Mouse (Mus musculus) lung, embryonic 16.5 days (tissue): ENCODE measurements at regions not wholly inside any gene's neighbourhood (a gene's known extent, or its start where the extent isn't known, plus 50 kb on each side); places are given as distances from the start of the nearest gene placed in this dataset.

Experiments
- ATAC-seq: fragments of 200-750 bp; cut with Nextera tagmentation; 2 replicates; pipeline ENCODE4 v1.8.0; 2017; ENCODE audit warnings: low read depth, mild to moderate bottlenecking, moderate library complexity
- H3K27ac ChIP-seq: fragments of 300-500 bp; sonication (generic); 2 replicates; pipeline ENCODE4 v1.5.1; 2014; ENCODE audit warnings: mild to moderate bottlenecking, control low read depth, low read length
- H3K27me3 ChIP-seq: fragments of 300-500 bp; sonication (generic); 2 replicates; pipeline ENCODE4 v1.6.1; 2014; ENCODE audit warnings: low read depth, low read length, mixed read lengths; ENCODE audit not compliant: control insufficient read depth, insufficient read depth
- H3K36me3 ChIP-seq: fragments of 300-500 bp; sonication (generic); 2 replicates; pipeline ENCODE4 v1.6.1; 2014; ENCODE audit warnings: low read length; ENCODE audit not compliant: control insufficient read depth, insufficient read depth
- H3K4me1 ChIP-seq: fragments of 300-500 bp; sonication (generic); replicated peaks from 2 replicates; pipeline ENCODE4 v1.6.1; 2014; ENCODE audit warnings: low read length, mixed read lengths; ENCODE audit not compliant: control insufficient read depth, insufficient read depth
- H3K4me2 ChIP-seq: fragments of 300-500 bp; sonication (generic); 2 replicates; pipeline ENCODE4 v1.6.1; 2014; ENCODE audit warnings: low read depth, low read length, control low read depth
- H3K4me3 ChIP-seq: fragments of 300-500 bp; sonication (generic); 2 replicates; pipeline ENCODE4 v1.5.1; 2014; ENCODE audit warnings: mild to moderate bottlenecking, low read length, control low read depth
- H3K9ac ChIP-seq: fragments of 300-500 bp; sonication (generic); 2 replicates; pipeline ENCODE4 v1.6.1; 2014; ENCODE audit warnings: low read length, control low read depth
- H3K9me3 ChIP-seq: fragments of 300-500 bp; sonication (generic); 2 replicates; pipeline ENCODE4 v1.6.1; 2016; ENCODE audit warnings: low read length; ENCODE audit not compliant: control insufficient read depth
- WGBS: fragments of 180-500 bp; shearing (Covaris S2); extraction: QIAGEN DNeasy Blood & Tissue Kit; methylation state at CpG from one replicate; pipeline ENCODE4 v1.1.7; 2014; 5-methylcytosine and 5-hydroxymethylcytosine counted together

- Histone ChIP-seq H3K36me3 (no peaks in the 10 kb centered on the region), H3K27ac (no peak overlapping the region), H3K4me1 (no peaks in the 10 kb centered on the region), H3K4me2 (no peak overlapping the region), H3K27me3 (no peaks in the 10 kb centered on the region), H3K9me3 (no peaks in the 10 kb centered on the region), H3K4me3 (no peak overlapping the region), H3K9ac (no peak overlapping the region)
- no peak for ATAC-seq
- WGBS = 52% methylated on average over 13 of the region's 13 CpGs
Measured at GRCm38 (mm10) chr11:84682931-84683330, 136.4 kb downstream of the Mrm1 start.

DNA sequence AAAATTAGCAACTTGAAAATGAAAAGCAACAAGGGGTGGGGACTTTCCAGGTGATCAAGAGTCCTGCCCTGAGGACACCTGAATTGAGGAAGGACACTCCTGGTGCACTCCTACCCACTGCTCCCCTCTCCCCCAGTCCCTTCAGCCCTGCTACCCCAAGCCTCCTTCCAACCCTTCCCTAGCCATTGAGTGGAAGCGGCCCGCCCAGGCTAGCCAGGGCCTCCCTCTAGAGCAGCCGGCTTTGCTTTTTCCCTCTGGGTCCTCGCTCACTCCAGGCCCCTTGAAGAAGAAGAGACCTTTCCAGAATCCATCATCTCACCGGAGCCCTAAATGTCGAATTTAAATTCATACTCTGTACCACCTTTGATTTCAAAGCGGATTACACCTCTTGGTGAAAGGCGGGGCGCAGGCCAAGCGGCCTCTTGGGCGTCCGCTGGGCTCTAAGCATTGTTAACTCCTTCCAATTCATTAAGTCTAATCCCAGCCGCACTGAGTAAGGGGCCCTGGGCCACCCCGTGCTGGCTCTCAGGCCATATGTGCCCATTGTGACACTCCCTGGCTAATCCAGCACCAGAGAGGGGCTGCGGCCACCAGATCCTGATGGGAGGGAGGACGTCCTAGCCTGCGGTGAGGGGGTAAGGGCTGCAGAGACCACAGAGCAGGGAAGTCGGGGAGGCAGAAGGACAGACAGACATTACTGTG, 142.8 kb downstream of the Mrm1 start:
- ATAC-seq = no peak
- 53% methylated on average over 18 of the region's 18 CpGs for WGBS

DNA sequence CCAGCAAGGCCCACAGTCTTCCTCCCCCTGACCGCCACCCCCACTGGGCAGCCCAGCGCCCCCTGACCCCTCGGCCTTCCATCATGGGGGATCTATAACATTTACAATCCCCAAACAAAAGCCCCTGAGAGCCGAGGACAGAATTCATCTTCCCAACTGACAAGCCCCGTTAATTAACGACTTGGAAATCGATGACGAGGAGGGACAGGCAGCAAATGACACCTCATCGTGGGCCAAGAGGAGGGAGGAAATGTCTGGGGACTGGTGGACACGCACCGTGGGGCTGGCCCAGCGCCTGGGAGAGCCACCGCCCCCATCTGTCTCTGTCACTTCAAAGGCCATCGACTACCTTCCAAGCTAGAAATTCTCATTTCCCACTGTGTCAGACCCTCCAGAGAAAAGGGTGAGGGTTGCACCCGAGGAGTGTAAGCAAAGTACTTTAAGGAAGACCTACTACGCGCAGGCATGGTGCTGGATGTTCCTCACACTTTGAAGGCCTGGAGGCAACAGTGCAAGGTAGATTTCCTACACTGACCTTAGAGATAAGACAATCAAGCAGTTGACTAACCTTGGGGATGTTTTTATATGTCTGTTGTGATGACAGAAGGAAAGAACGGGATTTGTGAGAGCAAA, 146.4 kb downstream of the Mrm1 start:
- Histone ChIP-seq H3K4me1 (no peaks in the 10 kb centered on the region), H3K4me2 (no peak overlapping the region), H3K36me3 (no peaks in the 10 kb centered on the region), H3K9me3 (no peaks in the 10 kb centered on the region), H3K4me3 (no peak overlapping the region), H3K27ac (no peak overlapping the region), H3K27me3 (no peaks in the 10 kb centered on the region), H3K9ac (no peak overlapping the region)
- no peak for ATAC-seq
- 21% methylated on average over 18 of the region's 18 CpGs for WGBS

More for the DNA sequence above, 142.8 kb downstream of the Mrm1 start:
- Histone ChIP-seq H3K4me1 (no peaks in the 10 kb centered on the region), H3K4me3 (no peak overlapping the region), H3K36me3 (no peaks in the 10 kb centered on the region), H3K9ac (no peak overlapping the region), H3K4me2 (no peak overlapping the region), H3K27me3 (no peaks in the 10 kb centered on the region), H3K27ac (no peak overlapping the region), H3K9me3 (no peaks in the 10 kb centered on the region)

DNA sequence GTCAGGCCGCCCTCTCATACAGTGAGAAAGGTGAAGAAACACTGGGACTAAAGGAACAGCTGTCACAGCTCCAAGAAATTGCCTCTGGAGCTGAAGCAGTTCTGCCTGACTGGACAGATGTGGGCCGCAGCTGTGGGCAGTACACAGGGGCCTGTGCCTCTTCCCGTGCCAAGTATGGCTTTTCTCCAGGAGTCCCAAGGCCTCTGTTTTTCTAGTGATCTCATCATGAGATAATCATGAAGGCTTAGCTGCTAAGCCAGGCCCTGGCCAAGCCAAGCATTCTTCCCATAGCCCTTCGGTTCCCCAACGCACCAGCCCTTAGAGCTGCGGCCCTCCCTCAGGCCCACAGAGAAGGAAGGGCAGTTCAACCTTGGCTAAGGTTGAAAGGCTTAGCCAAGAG, 146.2 kb upstream of the Lhx1 start:
- Histone ChIP-seq H3K4me3 (no peak overlapping the region), H3K9ac (no peak overlapping the region), H3K27ac (no peak overlapping the region), H3K4me1 (no peaks in the 10 kb centered on the region), H3K9me3 (no peaks in the 10 kb centered on the region), H3K27me3 (no peaks in the 10 kb centered on the region), H3K36me3 (no peaks in the 10 kb centered on the region), H3K4me2 (no peak overlapping the region)
- no peak for ATAC-seq
- WGBS = 51% methylated on average over 6 of the region's 6 CpGs

DNA sequence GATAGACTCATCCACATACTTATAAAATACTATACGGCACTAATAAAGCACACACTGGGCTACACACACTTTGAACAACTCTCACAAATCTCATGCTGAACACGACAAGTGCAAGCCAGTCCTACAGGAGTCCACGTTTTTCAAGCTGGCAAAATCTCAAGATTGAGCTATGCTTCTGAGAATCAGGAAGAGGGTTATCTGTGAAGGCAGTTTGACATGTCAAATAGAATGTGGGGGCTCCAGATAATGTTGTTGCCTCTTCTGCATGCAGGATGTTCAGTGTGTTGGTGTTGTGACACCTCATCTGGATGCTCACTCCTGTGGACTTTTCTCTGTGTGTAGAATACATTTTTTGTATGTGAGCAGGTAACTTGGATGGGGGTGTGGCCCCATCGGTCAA, 142.4 kb upstream of the Lhx1 start:
- no peak for ATAC-seq
- Histone ChIP-seq H3K36me3 (no peaks in the 10 kb centered on the region), H3K4me2 (no peak overlapping the region), H3K9ac (no peak overlapping the region), H3K4me1 (no peaks in the 10 kb centered on the region), H3K9me3 (no peaks in the 10 kb centered on the region), H3K27ac (no peak overlapping the region), H3K27me3 (no peaks in the 10 kb centered on the region), H3K4me3 (no peak overlapping the region)
- WGBS = 69% methylated on average over 4 of the region's 4 CpGs

DNA sequence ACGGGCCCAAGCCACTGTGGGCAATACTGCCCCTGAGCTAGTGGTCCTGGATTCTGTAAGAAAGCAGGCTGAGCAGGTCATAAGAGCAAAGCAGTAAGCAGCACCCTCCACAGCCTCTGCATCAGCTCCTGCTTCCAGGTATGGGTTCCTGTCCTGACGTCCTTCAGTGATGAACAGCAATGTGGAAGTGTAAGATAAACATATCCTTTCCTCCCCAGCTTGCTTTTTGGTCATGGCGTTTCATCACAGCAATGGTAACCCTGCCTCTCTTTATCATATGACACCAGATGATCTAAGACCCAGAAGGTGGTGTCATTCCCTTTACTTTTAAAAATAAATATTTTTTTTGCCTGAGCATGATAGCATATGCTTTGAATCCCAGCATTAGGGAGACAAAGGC, 138.9 kb upstream of the Lhx1 start:
- no peak for ATAC-seq

GRCm38 (mm10) chr11:84661981-84662380, 136.6 kb upstream of the Lhx1 start:
- H3K4me1 ChIP-seq = no peaks in the 10 kb centered on the region
- no peak for ATAC-seq
- no peaks in the 10 kb centered on the region for H3K36me3 ChIP-seq
- H3K4me3 ChIP-seq = no peak overlapping the region
- no peaks in the 10 kb centered on the region for H3K9me3 ChIP-seq
- WGBS = 12% methylated on average over 7 of the region's 7 CpGs
- no peak overlapping the region for H3K4me2 ChIP-seq
- no peak overlapping the region for H3K27ac ChIP-seq
- no peaks in the 10 kb centered on the region for H3K27me3 ChIP-seq
- H3K9ac ChIP-seq = no peak overlapping the region

More for the DNA sequence above, 138.9 kb upstream of the Lhx1 start:
- Histone ChIP-seq H3K27ac (no peak overlapping the region), H3K9me3 (no peaks in the 10 kb centered on the region), H3K36me3 (no peaks in the 10 kb centered on the region), H3K4me1 (no peaks in the 10 kb centered on the region), H3K27me3 (no peaks in the 10 kb centered on the region), H3K4me2 (no peak overlapping the region), H3K9ac (no peak overlapping the region), H3K4me3 (no peak overlapping the region)
- 32% methylated on average over 3 of the region's 3 CpGs for WGBS

- H3K4me2 ChIP-seq = no peak overlapping the region
- no peak for ATAC-seq
- 17% methylated on average over 8 of the region's 8 CpGs for WGBS
- no peaks in the 10 kb centered on the region for H3K27me3 ChIP-seq
- H3K36me3 ChIP-seq = no peaks in the 10 kb centered on the region
- no peaks in the 10 kb centered on the region for H3K9me3 ChIP-seq
- H3K27ac ChIP-seq = no peak overlapping the region
- H3K9ac ChIP-seq = no peak overlapping the region
- H3K4me3 ChIP-seq = no peak overlapping the region
- H3K4me1 ChIP-seq = no peaks in the 10 kb centered on the region
Measured at GRCm38 (mm10) chr11:84660877-84661276, 135.5 kb upstream of the Lhx1 start.

- no peak for ATAC-seq
- H3K27me3 ChIP-seq = no peaks in the 10 kb centered on the region
- no peak overlapping the region for H3K9ac ChIP-seq
- H3K36me3 ChIP-seq = no peaks in the 10 kb centered on the region
- no peak overlapping the region for H3K4me2 ChIP-seq
- no peaks in the 10 kb centered on the region for H3K4me1 ChIP-seq
- H3K9me3 ChIP-seq = no peaks in the 10 kb centered on the region
- no peak overlapping the region for H3K27ac ChIP-seq
- no peak overlapping the region for H3K4me3 ChIP-seq
- 77% methylated on average over 7 of the region's 7 CpGs for WGBS
Measured at GRCm38 (mm10) chr11:84659370-84659937, 134.1 kb upstream of the Lhx1 start.
